Mouse (Mus musculus) adrenal gland, adult 8-10 months (tissue): ENCODE measurements around the gene Agap1. TPM values are rescaled to one million over a fixed set of nuclear protein-coding genes. Genes with fewer than 3 reads are reported as not detected.
A peak's percentile ranks its signal among the peaks of the same experiment; 100 is the strongest.

Experiments
- DNase-seq: peaks from one replicate; pipeline ENCODE4 v3.0.0; 2022
- total RNA-seq, 4 experiments: library from RNA; stranded (reverse); gene quantifications; 2 replicates each; pipeline ENCODE4 v1.2.4; 2022

Gene Agap1
- total RNA-seq, 4 experiments from 2014 or later: 51.4 to 101 (median 75.3) TPM

DNA sequence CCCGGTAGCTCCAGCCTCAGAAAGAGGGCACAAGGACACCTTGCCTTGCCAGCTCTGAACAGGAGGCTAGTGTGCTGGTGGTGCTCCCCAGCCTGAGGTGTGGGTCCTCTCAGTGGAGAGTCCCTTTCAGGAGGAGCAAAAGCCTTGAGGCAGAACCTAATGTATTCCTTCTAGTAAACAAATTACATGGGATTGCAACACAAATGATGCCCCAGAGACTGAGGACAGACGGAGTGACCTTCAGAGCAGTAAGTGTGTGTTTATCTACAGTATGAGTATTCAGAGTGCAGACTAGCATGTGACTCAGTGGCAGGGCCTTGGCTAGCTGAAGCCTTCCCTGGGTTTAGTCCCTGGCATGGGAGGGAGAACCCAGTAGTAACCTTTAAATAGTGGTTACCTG is 165.4 kb downstream of the Agap1 start:
- DNase-seq: peak; percentile 71

DNA sequence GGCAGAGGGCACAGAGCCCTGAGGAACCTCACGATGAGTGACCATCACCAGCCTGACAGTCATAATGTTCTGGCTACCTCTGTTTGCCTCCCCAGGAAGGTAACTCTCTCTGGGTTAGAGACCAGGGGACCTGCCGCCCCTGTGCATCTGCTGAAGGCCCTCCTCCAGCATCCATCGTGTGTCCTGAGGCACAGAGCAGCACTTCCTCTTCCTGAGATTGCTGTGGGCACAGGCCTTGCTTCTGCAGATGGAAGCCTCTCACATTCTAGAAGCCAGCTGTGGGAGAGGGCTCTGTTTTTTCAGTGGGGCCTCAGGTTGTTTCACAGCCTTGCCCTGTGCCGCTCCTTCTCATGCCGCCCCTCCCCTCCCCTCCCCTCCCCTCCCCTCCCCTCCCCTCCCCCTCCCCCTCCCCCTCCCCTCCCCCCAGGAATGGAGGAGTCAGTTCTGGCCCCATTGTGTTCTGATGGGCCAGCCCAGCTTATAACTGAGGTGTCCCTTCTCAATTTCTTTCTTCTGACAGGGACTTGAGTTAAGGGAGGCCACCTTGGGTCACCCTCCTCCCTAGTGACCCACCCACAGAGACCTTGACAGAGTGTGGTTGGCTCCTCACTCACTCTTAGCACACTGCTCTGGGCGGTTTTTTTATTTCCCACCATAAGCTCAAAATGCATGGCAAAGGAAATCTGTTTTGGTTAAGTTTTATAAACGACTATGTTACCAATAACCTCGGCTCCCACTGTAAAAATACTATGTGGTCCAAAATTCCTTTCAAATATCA is 166.6 kb downstream of the Agap1 start:
- DNase-seq: no peak

DNA sequence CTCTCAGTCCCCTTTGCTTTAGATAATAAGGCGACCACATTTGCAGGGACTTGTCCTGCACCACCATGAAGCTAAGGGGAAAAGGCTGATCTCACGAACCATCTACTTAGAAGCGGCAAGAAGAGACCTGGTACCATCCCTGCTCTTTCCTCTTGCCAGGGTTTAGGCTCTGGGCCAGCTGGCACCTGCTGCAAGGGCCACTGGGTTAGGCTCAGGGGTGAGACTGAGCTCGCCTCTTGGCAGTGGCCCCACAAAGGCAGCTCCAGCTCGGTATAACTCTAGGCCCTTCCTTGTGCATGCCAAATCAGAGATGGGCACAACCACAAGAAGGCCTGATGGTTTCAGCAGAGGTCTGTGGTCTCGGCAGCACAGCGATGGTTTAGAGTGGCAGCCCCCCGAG is 167.3 kb downstream of the Agap1 start:
- DNase-seq: peak; percentile 73

DNA sequence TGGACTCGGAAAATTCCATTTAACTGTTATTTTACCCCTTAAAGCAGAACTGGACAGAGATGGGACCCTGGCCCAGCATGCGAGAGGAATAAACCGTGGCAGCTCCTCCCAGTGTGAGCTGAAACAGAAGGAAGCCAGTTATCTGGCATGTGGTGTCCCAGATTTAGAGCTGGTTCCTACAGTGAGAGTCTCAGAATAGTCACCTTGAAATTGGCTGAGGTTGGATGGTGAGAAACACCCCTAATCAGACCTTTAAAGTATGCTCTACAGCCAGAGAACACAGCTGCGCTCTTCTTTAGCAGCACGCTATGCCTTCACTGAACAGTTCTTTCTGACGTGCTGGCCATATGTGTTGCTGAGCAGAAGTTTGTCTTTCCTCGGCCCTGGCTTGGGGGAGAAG is 168.2 kb downstream of the Agap1 start:
- DNase-seq: no peak

DNA sequence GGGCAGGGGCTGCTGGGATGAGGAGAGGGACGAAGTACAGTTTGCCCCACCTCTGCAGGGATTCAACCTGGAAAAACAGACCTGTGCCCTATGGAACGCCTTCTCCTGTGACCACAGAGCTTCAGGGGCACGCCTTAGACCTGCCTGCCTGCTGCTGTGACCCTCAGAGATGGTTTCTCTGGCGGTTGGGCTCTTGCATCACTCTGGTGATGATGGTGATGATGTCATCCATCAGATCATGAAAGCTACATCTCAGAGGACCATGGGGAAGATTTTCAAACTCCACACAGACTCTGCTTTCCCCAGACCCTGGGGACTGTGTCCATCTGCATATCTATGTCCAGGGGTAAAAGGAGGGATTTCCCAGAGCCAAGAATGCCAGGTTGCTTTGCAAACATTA is 170.7 kb downstream of the Agap1 start:
- DNase-seq: no peak

DNA sequence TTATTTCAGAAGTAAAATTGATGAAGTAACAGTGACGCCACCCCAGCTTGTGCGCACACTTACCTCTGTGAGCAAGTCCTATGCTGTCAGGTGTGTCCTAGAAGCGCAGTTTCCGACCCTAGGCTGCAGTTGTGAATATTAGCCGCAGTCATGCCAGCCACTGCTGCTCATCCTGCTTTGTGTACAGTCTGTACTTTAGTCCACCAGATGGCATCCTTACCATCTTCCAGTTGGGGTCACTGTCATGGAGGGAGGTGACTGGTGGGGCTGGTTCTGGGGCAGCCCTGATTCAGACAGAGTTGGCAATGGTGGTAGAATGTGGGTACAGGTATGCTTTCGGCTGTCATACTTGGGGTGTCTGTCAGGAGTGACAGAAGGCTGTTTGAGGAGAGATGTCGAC is 171.4 kb downstream of the Agap1 start:
- no peak for DNase-seq

DNA sequence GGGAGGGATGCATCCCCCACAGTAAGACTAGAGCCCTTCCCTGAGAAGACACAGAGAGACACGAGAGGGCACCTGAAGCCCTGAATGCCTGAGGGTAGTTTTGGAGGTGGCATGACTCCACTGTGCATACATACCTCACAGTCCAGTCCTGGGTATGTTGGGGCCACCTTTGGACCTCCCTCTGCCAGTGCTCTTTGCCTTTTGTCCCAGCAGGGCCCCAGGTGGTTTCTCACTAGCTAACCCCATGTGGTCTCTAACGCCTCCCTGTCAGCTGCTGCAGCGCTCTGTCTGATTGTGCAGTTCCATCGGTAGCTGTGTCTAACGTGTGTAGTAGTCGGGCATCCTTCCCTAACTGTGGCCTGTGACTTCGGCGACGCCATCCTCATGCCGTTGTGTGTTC is 172.3 kb downstream of the Agap1 start:
- no peak for DNase-seq

DNA sequence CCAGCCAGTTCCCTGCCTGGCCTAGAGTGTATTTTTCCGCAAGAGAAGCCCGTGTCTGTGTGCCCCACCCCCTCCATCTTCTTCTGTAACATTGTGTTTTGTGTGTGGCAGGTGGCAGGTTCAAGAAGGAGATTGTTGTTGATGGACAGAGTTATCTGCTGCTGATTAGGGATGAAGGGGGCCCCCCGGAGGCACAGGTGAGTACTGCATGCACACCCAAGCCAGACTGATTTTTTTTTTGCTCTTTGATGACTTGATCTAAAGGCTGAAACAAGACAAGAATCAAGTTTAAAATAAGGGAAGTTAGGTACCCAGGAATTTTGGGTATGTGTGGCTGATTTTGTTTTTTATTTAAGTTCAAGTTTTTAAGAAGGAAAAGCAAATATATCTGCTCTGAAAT is 173.0 kb downstream of the Agap1 start:
- DNase-seq: no peak

DNA sequence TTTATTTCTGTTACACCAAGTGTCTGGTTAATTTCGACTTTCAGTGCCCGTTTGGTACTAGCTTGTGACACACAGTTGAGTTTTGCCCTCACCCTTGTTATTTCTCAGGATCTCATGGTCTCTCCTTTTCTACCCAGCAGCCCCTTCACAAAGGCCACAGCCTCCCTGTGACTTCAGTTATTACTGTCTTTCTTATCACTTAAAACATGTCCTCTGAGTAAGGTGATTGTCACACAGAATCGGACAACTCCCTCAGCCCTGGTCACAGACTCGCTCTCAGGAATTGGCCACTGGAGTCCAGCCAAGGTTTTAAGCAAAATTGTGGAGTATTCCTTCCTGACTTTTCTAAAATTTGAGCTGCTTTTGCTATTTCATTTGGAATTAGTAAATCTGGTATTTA is 176.2 kb downstream of the Agap1 start:
- no peak for DNase-seq

DNA sequence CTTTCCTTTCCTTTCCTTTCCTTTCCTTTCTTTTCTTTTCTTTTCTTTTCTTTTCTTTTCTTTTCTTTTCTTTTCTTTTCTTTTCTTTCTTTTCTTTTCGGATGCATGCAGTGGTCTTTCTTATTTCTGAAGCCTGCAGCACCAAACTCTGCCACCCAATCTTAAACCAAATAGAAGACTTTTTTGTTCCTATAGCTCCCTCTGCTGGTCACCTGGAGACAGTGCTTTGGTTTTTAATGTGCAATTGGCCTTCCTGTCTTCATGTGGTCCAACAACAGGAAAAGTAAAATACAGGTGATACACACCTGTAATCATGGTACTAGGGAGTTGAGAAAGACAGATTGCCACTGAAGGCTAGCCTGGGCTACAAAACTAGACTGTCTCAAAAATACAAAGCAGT is 177.1 kb downstream of the Agap1 start:
- no peak for DNase-seq

DNA sequence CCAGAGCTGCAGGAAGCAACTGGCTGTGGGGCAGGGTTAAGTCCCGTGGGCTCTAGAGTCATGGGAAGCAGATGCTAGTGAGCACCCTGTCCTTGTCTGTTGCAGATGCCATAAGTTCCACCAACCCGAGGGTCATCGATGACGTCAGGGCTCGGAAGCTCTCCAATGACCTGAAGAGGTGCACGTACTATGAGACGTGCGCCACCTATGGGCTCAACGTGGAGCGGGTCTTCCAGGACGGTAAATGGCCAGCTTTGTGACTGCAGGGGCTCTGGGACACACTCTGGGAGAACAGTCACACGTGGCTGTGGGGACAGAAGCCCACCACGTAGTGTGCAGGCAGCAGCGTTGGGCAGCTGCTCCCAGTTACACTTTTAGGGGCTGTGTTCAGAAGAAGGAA is 179.4 kb downstream of the Agap1 start:
- DNase-seq: no peak

DNA sequence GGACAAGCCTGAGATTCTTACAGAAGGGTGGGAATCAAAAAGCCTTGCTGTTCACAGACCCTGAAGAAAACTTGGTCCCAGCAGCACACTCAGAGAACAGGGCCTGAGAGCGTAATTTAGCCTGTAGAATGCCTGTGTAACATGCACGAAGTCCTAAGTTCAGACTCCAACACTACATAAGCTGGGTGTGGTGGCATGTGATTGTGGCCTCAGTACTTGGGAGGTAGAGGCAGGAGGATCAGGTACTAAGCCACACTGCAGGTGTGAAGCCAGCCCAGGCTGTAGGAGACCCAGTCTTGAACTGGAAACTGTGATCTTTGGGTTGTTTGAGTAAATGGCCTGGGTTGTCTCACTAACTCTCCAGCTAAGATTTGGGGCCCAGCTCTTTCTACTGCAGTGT is 180.5 kb downstream of the Agap1 start:
- no peak for DNase-seq

DNA sequence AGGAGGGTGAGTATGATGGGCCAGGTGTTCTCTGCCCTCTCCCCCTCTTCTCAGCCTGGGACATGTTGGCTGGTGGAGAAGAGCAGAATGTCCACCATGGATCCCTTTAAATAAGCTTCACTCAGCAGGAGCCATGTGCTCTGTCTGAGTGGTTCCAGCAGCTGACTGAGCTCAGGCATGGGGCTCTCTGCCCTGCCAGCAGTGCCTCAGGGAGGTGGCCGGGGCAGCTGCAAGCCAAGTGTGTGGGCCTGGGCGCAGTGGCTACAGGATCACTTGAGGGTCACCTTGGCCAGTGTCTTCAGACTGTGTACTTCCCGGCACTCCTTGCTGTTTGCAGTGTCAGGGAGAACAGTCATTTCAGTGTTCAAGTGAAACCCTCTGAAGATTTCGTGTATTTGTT is 183.1 kb downstream of the Agap1 start:
- no peak for DNase-seq

DNA sequence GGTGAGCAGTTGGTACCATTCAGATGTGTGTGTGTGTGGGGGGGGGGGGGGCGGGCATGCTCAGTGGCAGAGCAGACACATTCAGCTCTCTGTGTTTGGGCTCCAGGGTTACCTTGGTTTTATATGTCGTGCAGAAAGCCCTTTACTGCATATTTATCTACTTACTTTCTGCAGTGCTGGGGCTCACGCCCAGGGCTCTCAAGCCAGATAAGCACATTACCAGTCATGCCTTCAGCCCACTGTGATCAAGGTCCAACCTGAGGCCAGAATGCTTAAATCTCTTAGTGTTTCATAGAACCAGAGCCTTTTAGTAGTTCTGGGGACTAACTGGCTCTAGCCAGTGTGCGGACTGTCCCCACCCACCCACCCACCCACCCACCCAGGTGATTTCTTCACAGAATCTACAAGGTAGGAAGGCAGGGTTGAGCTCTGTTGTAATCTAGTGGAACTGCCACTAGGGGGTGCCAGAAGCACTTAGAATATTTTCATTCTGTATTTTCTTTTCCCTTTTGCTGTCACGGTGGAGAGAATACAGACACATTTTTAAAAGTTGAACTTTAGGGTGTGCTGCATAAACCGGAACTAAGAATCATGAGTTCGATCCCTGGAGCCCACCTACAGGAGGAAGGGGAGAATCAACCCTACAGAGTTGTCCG is 189.0 kb downstream of the Agap1 start:
- DNase-seq: no peak

DNA sequence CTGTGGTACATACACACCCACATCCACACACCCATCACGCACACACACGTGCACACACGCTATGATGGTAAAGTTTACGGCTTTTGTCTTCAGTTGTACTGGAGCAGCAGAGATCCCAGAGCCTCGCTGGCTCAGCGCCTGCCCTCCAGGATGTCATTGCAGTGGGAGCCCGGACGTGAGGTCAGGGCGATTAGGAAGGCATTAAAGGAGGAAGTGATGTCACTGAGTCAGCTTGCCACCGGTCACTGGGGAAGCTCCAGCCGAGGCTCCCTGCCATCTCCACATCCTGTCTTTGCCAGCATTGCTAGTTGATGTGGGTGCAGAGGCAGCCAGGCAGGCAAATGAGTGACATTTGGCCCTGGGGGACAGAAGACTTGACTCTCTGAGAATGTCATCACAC is 189.5 kb downstream of the Agap1 start:
- peak; percentile 43 for DNase-seq

DNA sequence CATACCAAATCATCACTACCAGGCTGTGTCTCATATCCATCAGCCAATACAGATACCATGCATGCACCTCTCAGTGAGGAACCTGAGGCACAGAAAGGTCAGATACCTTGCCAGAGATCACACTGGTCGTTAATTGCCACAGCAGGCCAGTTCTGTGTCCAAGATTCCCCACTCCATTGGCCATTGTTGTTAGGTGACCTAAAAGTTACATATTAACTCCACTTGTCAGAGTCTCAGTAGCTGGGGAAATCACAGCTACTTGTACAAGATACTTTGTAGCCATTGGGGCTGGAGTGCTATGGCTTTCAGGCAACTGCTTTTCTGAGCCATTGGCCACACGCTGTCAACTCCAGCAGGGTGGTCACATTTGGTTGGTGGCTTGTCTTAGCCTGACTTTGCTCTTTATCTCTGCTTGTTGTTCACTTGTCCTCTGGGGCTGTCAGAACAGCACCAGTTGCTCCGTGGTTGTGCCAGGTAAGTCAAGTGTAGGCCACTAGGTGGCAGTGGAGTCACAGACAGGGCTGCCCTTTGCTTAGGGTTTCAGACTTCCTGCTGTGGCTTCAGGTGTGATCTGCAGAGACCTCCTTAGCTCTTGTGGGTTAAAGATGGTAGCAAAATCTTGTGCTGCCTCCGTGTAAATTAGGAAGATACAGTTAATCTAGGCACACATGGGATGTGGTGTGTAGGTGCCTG is 191.9 kb downstream of the Agap1 start:
- peak; percentile 26 for DNase-seq

DNA sequence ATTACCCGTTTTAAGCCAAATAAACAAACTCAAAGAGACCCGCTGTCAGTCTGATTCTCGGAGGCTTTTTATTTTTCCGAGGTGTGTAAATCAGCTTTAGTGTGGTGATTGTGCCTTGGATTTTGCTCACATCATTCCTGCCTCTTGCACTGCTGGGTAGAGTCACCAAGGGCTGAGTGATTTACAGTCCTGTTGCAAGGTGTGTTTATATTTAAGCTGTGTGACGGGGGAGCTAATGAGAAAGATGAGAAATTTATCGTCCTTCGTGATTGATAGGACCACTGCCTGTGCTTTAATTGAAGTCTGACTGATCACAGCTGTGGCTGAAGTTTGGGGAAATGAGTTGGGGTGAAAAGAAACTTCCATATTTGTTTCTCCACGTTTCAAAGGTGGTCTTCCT is 192.9 kb downstream of the Agap1 start:
- no peak for DNase-seq

DNA sequence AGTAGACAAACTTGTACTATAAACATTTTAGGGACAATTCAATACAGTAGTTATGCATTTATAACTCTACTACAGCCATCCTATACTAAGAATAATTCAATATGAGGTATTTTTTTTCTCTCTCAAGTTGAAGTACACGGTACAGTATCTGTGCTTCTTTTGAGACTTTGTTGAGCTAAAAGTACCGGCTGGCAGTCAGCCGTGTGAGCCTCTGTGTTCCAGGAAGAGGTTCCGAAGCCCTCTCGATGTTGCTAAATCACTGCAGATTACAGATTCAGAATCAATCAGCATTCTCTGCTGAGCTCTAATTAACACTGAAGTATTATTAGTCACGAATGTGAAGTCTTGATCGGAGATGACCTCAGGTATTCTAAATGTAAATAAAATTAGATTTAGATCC is 196.0 kb downstream of the Agap1 start:
- DNase-seq: no peak

DNA sequence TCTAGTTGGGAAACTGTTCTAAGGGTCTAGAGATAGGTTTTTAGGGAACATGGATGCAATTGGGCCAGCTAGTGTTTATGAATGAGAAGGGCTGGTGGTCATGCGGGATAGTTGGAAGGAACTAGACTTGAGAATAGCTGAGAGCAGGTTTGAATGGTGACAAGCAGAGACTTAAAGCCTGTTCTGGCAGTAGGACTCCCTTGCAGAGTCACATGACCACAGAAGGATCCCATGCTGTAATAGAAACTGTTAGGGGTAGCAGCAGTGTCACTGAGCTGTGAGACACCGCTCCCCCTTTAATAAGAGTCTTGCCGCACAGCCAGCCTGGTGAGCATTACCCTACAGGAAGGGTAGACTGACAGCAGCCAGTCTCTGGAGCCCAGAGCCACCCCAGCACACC is 201.6 kb downstream of the Agap1 start:
- DNase-seq: no peak

DNA sequence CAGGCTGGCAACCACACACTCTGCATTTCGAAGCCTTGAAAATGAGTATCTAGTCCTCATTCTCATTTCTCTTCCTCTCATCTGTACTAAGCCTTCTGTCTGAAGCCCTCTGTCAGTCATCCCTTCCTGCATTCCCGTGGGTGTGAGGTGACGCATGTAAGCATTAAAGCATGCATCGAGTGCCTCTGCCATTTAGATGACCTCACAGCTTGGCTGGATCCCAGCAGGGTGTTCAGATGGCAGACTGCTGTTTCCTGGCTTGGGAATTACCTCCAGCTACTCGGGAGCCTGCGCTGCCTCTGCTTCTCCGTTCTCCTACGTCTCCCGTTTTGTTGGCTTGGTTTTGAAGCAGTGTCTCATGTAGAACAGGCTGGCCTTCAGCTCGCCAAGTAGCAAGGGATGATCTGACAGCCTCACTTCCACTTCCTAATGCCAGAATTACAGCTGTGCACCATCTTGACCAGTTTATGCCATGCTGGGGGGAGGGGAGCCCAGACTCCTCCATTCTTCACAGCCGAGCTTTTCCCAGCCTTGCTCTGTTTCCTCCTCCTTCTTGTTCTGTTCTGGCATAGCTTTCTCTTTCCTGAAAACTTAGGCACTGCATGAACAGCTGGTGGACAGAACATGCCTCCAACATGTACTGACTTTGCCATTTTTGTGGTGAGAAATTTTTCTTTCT is 202.2 kb downstream of the Agap1 start:
- peak; percentile 32 for DNase-seq

DNA sequence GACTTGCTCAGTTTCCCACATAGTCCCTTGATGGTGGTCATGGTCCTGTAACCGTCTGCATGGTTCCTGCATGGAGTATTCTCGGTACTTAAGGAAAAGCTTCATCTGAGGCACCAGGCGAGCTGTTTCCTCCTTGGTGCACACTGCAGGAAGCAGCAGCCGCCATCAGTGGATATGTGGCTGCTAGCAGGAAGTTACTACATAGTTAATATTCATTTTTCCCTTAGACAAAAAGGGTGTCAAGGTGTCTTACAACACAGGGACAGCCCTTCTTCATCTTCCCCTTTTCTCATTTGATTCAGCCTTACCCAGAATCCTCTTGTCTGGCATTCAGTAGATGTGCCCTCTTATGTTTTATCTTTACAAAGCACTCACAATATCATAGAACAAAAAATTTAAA is 206.2 kb downstream of the Agap1 start:
- DNase-seq: no peak

DNA sequence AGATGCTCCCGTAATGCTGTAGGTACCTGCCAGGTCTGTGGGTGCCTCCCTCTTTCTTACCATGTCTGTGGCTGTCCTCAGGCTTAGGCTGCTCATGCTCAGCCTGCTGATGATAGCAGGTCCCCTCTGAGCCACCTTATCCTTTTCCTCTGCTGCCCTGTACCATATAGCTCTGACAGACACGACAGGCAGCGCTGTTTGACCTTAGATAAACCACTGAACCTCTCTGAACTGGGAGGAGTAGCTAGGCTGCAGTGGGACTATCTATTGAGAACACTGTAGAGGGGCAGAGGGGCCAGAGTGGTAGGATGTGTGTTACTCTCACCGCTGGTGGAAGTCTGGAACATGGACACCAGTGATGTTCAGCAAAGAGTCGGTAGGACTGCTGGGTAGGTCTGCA is 211.5 kb downstream of the Agap1 start:
- no peak for DNase-seq

DNA sequence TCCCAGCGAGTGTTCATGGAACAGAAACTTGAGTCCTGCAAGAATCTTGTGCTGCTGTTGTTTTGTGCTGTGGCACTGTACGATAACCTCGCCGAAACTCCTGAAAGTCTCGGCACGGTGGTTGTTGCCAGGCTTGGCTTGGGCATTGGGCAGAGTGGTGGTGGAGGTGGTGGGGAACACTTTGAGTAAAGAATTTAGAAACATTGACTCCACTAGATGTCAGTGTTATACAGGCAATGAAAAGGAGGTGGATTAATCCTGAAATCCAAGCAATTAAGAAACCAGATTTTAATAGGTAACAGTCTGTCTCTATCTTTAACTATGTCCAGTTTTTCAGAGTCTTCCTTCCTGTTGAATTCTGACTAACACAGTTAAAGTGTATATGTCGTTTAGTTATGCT is 212.8 kb downstream of the Agap1 start:
- no peak for DNase-seq
